Mouse (Mus musculus): ENCODE measurements around the gene BC017158.

GRCm38 (mm10) chr7:128320219-128320816, 22.3 kb upstream of the BC017158 start:
- TF ChIP-seq CTCF (IDR thresholded peaks at IDR 0.05; ENCODE audit: borderline replicate concordance, control insufficient read depth, extremely low read depth, insufficient read depth, low read length, poor library complexity), result no peak
- TF ChIP-seq POLR2A (IDR thresholded peaks at IDR 0.05; ENCODE audit: control insufficient read depth, extremely low read depth, insufficient read depth, low read length, poor library complexity), result no peak
